Mouse (Mus musculus): Measurements from ENCODE around the gene Glyatl3.

The Glyatl3 gene

GRCm38 (mm10) chr17:40855065-40855464 is 59.1 kb downstream of the Glyatl3 start:
- DNase-seq (ENCODE audit: low spot score): no peak

Data from c-Kit-positive CD71-positive TER-119-positive erythroid progenitor cells, embryonic 14.5 days (primary cell).